Mouse (Mus musculus) activated CD4-positive, CD25-positive, alpha-beta regulatory T cell, adult 4 months (primary cell): ENCODE data around the gene Pabpn1. TPM values are rescaled to one million over a fixed set of nuclear protein-coding genes. Genes with fewer than 3 reads are reported as not detected.

Experiments used
- ATAC-seq: one replicate; pipeline ENCODE4 v1.8.0; 2017
- polyA plus RNA-seq, 2 experiments: library from polyadenylated mRNA; unstranded; fragments of 100-300 nt; shearing (Covaris generic); gene quantifications; one replicate each; pipeline ENCODE4 v1.2.1; 2017

Pabpn1 gene
- polyA plus RNA-seq, 2 experiments from 2014 or later: 22.8 to 30.8 TPM

- ATAC-seq: peak; percentile 99
Measured at GRCm38 (mm10) chr14:54893651-54894181, 1.4 kb downstream of the Pabpn1 start.

- ATAC-seq: no peak
Measured at GRCm38 (mm10) chr14:54894296-54895151, 2.2 kb downstream of the Pabpn1 start.

- ATAC-seq: no peak
Measured at GRCm38 (mm10) chr14:54897445-54897844, 5.1 kb downstream of the Pabpn1 start.

GRCm38 (mm10) chr14:54900383-54900782 is 8.1 kb downstream of the Pabpn1 start:
- ATAC-seq: peak; percentile 72

- ATAC-seq: no peak
Measured at GRCm38 (mm10) chr14:54903641-54904040, 11.3 kb downstream of the Pabpn1 start.

- ATAC-seq: no peak
Measured at GRCm38 (mm10) chr14:54908682-54909081, 16.4 kb downstream of the Pabpn1 start.

GRCm38 (mm10) chr14:54912109-54912850 is 20.0 kb downstream of the Pabpn1 start:
- no peak for ATAC-seq

GRCm38 (mm10) chr14:54912886-54913285 is 20.6 kb downstream of the Pabpn1 start, which contains the start of gene Slc22a17:
Gene Slc22a17, minus strand, starts transcription at chr14:54913132.
- ATAC-seq: peak; percentile 32

GRCm38 (mm10) chr14:54913343-54913742 is 21.0 kb downstream of the Pabpn1 start:
- ATAC-seq: no peak

- ATAC-seq: no peak
Measured at GRCm38 (mm10) chr14:54920076-54920685, 27.9 kb downstream of the Pabpn1 start.

GRCm38 (mm10) chr14:54924641-54925348 is 32.5 kb downstream of the Pabpn1 start:
- no peak for ATAC-seq

GRCm38 (mm10) chr14:54925349-54926342 is 33.3 kb downstream of the Pabpn1 start, which contains the start of gene Efs:
Gene Efs, minus strand, starts transcription at chr14:54926126.
- ATAC-seq: no peak

- ATAC-seq: no peak
Measured at GRCm38 (mm10) chr14:54926401-54927158, 34.3 kb downstream of the Pabpn1 start.

- ATAC-seq: no peak
Measured at GRCm38 (mm10) chr14:54927296-54927695, 35.0 kb downstream of the Pabpn1 start.

- no peak for ATAC-seq
Measured at GRCm38 (mm10) chr14:54929801-54930200, 37.5 kb downstream of the Pabpn1 start.

GRCm38 (mm10) chr14:54930431-54930830 is 38.1 kb downstream of the Pabpn1 start:
- no peak for ATAC-seq

GRCm38 (mm10) chr14:54932645-54933150 is 40.4 kb downstream of the Pabpn1 start, which contains the start of gene Il25:
Gene Il25, plus strand, starts transcription at chr14:54932695.
- ATAC-seq: no peak

- ATAC-seq: no peak
Measured at GRCm38 (mm10) chr14:54935904-54936830, 43.9 kb downstream of the Pabpn1 start, which contains the start of gene Cmtm5. Gene Cmtm5, plus strand, starts transcription at chr14:54936261.

- ATAC-seq: no peak
Measured at GRCm38 (mm10) chr14:54936831-54937160, 44.5 kb downstream of the Pabpn1 start.
